Mouse (Mus musculus) inflammation-experienced regulatory T-cells (primary cell): Measurements from ENCODE around the gene Pnpla2. TPM values are rescaled to one million over a fixed set of nuclear protein-coding genes. Genes with fewer than 3 reads are reported as not detected.

Experiments used
- polyA plus RNA-seq, 2 experiments: library from polyadenylated mRNA; unstranded; fragments of 100-300 nt; shearing (Covaris generic); gene quantifications; one replicate each; pipeline ENCODE4 v1.2.1; 2017

The Pnpla2 gene
- polyA plus RNA-seq, result 10 to 100 TPM; 66.6 to 92.4 TPM

DNA sequence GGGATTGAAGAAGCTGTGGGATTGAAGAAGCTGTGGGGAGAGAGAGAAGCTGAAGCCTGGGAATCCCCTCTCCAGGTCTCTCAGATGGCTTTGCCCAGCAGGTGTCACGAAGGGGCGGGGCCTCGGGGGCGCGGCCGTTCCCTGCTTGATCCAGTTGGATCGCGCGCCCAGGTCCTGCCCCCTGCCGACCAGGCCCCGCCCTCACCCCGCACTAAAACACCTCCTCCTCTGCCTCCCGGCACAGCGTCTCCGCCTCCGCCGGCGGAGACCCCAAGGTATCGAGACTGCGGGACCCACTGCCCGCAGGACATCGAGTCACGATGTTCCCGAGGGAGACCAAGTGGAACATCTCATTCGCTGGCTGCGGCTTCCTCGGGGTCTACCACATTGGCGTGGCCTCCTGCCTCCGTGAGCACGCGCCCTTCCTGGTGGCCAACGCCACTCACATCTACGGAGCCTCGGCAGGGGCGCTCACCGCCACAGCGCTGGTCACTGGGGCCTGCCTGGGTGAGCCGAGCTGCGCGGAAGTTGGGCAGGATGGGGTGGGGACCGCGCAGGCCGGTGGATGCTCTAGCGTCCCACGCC is at the start of gene Pnpla2:
Pnpla2 (plus strand) TSS at position 232 of the 585 bp plus-strand sequence.

DNA sequence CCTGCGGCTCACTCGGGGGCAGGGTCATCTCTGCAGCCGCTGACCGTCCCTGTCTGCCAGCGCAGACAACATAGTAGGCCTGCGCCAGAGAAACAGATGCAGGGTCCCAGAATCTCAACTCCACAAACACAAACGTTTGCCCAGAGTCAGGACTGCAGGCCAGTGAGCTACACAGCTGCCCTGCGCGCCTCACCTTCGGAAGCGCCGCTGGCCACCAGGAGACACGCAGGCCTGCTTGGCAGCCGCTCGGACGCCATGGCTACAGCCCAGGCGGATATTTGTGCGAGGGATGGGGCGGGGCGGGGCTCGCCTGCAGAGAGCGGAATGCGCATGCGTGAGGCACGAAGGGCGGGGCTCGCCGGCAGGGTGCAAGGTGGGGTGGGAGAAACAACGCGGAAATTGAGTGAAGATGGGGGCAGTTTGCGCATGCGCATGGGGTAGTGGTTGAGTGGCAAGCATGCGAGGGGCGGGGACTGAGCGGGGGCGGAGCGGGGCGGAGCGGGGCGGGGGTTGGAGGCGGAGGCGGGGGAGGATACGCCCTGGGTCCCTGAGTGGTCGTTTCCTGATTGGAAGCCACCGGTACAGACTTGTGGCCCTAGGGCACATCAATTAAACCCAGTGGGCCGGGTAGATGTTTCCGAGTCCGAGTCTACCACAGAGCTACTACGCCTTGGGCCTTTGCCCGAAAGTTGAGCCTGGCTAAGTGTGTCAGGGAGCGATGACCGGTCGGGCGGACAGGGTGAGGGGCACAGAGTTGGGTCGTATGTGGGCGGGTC is 41.0 kb upstream of the Pnpla2 start, which contains the start of gene Gatd1:
Gatd1 (minus strand) TSS at position 328 of the 776 bp plus-strand sequence.

GRCm38 (mm10) chr7:141429310-141429709 is 25.7 kb upstream of the Pnpla2 start, which contains the start of gene Cend1:
Gene Cend1, minus strand, starts transcription at chr7:141429491.

GRCm38 (mm10) chr7:141437178-141438120 is 17.5 kb upstream of the Pnpla2 start, which contains the start of gene Slc25a22:
Gene Slc25a22, minus strand, starts transcription at chr7:141437892.

DNA sequence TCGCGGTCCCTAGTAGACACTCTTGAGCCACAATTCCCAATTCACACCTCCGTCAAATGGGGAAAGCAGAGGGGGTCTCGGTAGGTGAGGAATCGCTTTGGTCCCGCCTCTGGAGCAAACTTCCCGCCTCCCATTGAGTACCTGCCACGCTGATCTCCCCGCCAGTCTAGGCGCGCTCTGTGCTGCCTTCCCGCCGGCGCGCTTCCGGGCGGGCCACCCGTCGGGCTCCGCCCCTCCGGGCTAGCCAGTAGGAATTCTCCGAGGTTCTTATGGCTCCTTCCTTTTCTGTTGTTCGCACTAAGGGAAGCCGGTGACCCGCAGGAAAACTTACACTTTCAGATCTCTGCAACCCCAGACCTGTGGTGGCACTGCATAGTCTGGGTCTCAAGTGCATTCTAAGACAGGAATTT is 11.2 kb upstream of the Pnpla2 start, which contains the start of gene Pidd1:
Pidd1 (minus strand) TSS at position 198 of the 410 bp plus-strand sequence.

DNA sequence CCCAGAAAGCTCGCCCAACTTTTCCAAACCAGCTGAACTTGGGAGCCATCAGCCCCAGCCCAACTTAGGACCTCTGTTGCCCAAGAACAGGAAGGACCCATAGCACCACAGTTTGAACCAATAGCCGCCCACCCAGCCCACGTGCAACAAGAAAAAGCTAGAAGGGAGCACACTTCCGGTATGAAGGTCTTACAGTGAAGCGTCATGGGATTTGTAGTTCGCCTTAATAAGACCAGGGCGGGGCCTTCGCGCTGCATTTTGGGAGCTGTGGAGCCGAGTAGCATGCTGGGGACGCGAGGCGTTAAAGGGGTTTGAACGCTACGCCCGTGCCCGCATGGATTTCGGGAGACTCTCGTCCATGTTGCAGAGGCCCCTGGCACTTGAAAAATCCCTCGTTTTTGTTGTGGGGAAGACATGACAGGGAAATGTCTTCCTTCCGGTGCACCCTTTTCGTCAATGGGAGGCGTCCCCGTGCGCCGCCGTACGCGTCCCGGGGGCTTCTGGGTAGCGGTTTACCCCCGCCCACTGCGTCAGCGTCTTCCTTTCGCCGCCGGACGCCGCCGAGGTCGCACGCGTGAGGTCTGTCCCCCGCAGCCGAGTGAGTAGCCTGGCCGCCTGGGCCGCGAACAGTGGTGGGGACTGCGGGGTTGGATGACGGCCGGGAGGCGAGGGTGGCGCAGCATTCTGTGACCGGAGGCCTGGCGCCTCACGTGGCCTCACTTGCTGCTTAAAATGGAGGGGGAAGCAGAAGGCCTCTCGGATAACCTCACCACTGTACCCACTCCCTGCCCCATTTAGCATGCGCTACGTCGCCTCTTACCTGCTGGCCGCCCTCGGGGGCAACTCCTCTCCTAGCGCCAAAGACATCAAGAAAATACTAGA is 7.6 kb upstream of the Pnpla2 start, which contains the start of gene Rplp2:
Rplp2 (plus strand) TSS at position 261 of the 882 bp plus-strand sequence.

DNA sequence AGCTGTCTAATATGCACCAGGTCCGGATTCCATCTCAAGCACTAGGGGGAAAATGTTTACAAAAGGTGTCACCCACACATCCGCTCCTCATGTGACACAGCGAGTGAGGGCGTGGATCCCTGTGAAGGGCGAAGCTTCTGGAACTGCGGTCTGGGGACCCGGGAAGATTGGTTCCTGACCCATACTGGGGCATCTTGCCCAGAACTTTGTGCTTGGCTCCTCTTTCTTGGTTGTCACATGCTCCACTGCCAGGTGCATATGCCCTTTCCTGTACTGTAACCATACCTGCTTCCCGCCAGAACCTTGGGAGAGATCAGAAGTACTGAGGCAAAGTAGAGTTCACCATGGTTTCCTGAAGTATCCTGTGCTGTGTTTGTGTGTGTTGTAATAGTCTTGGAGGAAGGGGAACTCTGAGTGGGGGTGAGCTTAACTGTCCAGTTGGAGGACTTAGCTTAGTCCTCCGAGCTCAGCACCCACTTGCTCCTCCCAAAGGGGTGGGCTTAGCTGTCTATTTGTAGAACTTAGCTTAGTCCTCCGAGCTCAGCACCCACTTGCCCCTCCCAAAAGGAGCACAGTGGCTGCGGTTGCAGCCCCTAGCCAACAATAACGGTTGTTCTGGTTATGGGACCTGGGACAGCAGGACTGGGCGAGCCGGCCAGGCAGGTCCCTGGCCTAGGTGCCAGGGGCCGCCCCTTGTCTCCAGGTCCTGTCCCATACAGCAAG is 5.6 kb downstream of the Pnpla2 start, which contains the start of gene Cracr2b:
Cracr2b (plus strand) TSS at position 704 of the 723 bp plus-strand sequence.

GRCm38 (mm10) chr7:141467230-141468030 is 12.4 kb downstream of the Pnpla2 start, which contains the start of gene Cd151:
Gene Cd151, plus strand, starts transcription at chr7:141467392.

DNA sequence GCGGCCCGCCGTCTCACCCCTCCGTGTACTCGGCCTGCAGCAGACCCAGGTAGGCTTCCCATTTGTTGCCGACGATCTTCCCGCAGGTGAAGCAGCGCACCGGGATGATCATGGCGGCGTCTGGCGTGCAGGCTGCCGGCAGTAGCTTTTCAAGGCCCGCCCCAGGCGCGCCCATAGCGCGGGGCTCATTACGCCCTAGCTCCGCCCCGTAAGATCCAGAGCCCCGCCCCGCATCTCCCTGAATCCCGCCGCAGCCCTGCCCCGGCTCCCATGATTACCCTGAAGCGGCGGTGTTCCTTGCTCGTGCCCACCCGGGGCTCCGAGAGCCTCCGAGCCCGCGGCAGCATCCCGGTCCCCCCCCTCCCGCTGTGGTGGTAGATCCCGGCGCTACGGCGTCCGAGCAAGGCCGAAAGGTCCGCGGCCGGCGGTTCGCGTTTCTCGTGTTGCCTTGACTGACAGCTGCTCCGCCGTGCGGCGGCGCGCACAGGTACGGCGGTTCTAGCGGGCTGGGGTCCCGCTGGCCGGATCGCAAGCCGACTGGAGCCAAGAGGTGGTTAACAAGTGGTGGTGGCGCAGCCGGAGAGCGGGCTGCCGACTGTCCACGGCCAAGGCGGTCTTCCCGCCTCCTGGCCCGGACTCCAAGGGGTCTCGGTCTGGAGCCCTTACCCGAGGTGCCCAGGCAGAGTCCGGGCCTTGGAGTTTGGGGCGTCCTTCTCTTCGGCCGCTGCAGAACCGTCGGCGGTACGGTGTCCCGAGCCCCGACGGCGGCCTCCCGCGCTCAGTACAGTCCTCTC is 20.2 kb downstream of the Pnpla2 start, which contains the start of the genes Polr2l and Tspan4:
Polr2l (minus strand) TSS at position 122 of the 794 bp plus-strand sequence.
Tspan4 (plus strand) TSS at position 230 of the 794 bp plus-strand sequence.

Other genes starting within 250 kb of the Pnpla2 start
- gene Lmntd2, start 241.1 kb upstream of the Pnpla2 start, polyA plus RNA-seq, result 10 to 100 TPM; 13.5 to 14.3 TPM
- 10 to 100 TPM; 18.6 to 27.3 TPM for gene Rassf7, start 239.3 kb upstream of the Pnpla2 start, polyA plus RNA-seq
- 10 to 100 TPM; 88.2 to 93.2 TPM for gene Phrf1, start 226.4 kb upstream of the Pnpla2 start, polyA plus RNA-seq
- gene Irf7, start 188.7 kb upstream of the Pnpla2 start, polyA plus RNA-seq, result 100 to 1,000 TPM in 1 of 2 experiments, 10 to 100 TPM in 1; 89.0 to 155 TPM
- gene Cdhr5, start 178.4 kb upstream of the Pnpla2 start, polyA plus RNA-seq, result not detected
- not detected for gene Sct, start 176.1 kb upstream of the Pnpla2 start, polyA plus RNA-seq
- gene Drd4, start 163.2 kb upstream of the Pnpla2 start, polyA plus RNA-seq, result under 1 TPM; 0.11 to 0.29 TPM
- gene Deaf1, start 127.5 kb upstream of the Pnpla2 start, polyA plus RNA-seq, result 10 to 100 TPM; 57.7 to 77.6 TPM
- 10 to 100 TPM; 29.5 to 50.4 TPM for gene Tmem80, start 127.5 kb upstream of the Pnpla2 start, polyA plus RNA-seq
- 1 to 10 TPM in 1 of 2 experiments, under 1 TPM in 1; 0.17 to 3.1 TPM for gene Eps8l2, start 116.3 kb upstream of the Pnpla2 start, polyA plus RNA-seq
- 100 to 1,000 TPM; 296 to 311 TPM for gene Taldo1, start 63.0 kb upstream of the Pnpla2 start, polyA plus RNA-seq
- gene Gatd1, start 41.1 kb upstream of the Pnpla2 start, polyA plus RNA-seq, result 10 to 100 TPM; 72.6 to 73.9 TPM
- gene Cend1, start 25.7 kb upstream of the Pnpla2 start, polyA plus RNA-seq, result 1 to 10 TPM in 1 of 2 experiments, under 1 TPM in 1; 0.47 to 3.0 TPM
- gene Slc25a22, start 17.3 kb upstream of the Pnpla2 start, polyA plus RNA-seq, result 10 to 100 TPM; 56.8 to 63.3 TPM
- gene Pidd1, start 11.2 kb upstream of the Pnpla2 start, polyA plus RNA-seq, result 10 to 100 TPM in 1 of 2 experiments, 1 to 10 TPM in 1; 9.7 to 11.8 TPM
- 1,000 to 10,000 TPM; 1,321 to 1,489 TPM for gene Rplp2, start 7.8 kb upstream of the Pnpla2 start, polyA plus RNA-seq
- 1 to 10 TPM in 1 of 2 experiments, not detected in 1; 3.3 TPM for gene Cracr2b, start 5.9 kb downstream of the Pnpla2 start, polyA plus RNA-seq
- gene Cd151, start 12.2 kb downstream of the Pnpla2 start, polyA plus RNA-seq, result 1 to 10 TPM; 6.0 to 6.8 TPM
- 10 to 100 TPM; 26.5 to 30.5 TPM for gene Polr2l, start 19.9 kb downstream of the Pnpla2 start, polyA plus RNA-seq
- gene Tspan4, start 20.0 kb downstream of the Pnpla2 start, polyA plus RNA-seq, result 1 to 10 TPM; 1.7 to 5.3 TPM
- 10 to 100 TPM; 19.3 to 22.0 TPM for gene Chid1, start 84.7 kb downstream of the Pnpla2 start, polyA plus RNA-seq
- gene Ap2a2, start 107.0 kb downstream of the Pnpla2 start, polyA plus RNA-seq, result 10 to 100 TPM; 38.7 to 46.7 TPM
- gene Muc6, start 200.1 kb downstream of the Pnpla2 start, polyA plus RNA-seq, result 1 to 10 TPM in 1 of 2 experiments, under 1 TPM in 1; 0.22 to 1.1 TPM
- gene Muc2, start 235.1 kb downstream of the Pnpla2 start, polyA plus RNA-seq, result under 1 TPM; 0.24 to 0.48 TPM